Mouse (Mus musculus) thymus, adult 2 months (tissue): ENCODE results near the gene Scn4b.

Experiments used
- CTCF ChIP-seq: fragments of 200-500 bp; IDR thresholded peaks from 2 replicates; pipeline ENCODE4 v1.5.1; 2012; ENCODE audit warnings: mild to moderate bottlenecking, control low read depth, low read length, moderate library complexity, borderline replicate concordance; ENCODE audit not compliant: control insufficient read depth, poor library complexity, insufficient read depth; ENCODE audit errors: extremely low read depth
- POLR2A ChIP-seq: fragments of 200-500 bp; IDR thresholded peaks from 2 replicates; pipeline ENCODE4 v1.6.1; 2012; ENCODE audit warnings: mild to moderate bottlenecking, low read length, control low read depth, moderate library complexity; ENCODE audit not compliant: control insufficient read depth, poor library complexity, insufficient read depth; ENCODE audit errors: extremely low read depth

DNA sequence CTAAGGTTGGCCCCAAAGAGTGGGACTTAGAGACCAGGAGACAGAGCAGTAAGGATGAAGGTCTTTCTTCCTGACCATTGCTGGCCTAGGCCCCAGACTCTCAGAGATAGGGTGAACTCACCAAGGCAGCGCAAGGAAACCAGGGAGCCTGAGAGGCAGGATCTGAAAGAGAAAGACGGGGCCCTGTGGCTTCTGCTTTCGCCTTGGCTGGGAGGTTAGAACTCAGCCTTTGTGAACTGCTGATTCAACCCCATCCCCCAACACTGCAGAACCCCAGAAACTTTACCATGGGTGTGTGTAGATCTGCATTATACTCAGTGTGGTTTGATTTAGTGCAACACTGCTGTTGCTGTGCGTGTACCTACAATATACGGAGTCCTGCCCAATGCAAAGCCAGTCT is 41.1 kb downstream of the Scn4b start:
- TF ChIP-seq CTCF (no peak), POLR2A (no peak)
